Mouse (Mus musculus) 3T3-L1 (cell line): ENCODE measurements around the gene Ipo13.

Experiments
- DNase-seq: peaks from one replicate; pipeline ENCODE4 v3.0.0-alpha.2; 2015; ENCODE audit warnings: low read depth, low spot score

Gene Ipo13

DNA sequence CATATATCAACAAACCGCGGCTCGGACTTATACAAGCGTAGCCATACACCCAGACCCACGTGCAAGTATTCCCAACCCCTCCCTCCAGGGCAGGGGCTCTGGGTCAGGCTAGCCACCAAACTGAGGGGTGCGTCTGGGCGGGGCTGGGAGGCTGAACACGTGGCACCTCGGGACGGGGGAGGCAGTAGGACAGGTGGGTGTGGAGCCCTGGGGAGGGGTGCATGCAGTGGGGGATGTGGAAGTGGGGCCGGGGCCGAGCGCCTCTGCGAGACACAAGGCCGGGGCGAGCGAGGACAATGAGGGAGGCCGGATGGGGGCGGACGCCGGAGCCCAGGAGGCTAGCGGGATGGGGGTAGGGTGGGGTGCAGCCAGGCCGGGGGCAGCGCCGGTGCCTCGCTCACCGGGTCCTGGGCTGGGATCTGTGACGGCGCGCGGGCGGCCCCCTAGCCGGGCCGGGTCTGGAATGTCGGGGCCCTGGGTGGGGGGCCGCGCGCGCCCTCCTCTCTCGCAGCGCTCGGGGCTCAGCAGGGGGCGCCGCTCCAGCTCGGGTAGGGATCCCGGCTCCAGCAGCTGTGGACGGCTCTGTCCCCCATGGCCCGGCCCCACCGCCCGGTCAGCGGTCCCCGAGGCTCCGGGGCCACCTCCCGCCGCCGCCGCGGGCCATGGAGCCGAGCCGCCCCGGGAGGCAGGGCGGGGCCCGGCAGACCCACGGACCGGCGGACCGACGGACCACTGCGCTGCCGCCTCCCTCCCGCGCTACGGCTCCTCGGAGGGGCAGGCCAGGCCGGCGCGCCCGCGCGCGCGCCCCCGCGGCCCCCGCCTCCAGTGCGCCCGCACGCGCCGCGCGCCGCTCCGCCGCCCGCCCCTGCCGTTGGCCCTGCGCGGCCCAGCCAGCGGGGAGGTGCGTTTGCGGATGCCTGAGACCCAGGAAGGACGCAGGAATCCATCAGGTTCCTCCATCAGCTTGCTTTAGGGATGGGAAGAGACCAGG lies 31.8 kb downstream of the Ipo13 start, which contains the start of gene B4galt2:
B4galt2 (minus strand) TSS at position 787 of the 991 bp plus-strand sequence.
- peak; percentile 33 for DNase-seq

DNA sequence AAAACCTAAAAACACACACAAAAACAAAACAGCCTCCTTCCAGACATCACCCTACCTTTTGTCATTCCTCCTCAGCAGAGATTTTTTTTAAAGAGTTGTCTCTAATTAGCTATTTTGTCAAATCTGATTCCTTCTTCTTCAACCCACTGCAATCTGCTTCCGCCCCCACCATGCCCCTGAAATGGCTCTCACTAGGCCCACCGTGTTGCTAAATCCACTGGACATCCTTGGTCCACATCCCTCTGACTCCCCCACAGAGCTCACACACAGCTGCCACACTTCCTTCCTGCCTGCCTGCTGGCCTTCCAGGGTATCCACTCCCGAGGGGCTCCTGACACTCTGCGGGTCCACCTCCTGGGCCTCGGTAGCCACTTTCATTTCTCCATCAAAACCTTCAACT lies 36.1 kb downstream of the Ipo13 start:
- no peak for DNase-seq

DNA sequence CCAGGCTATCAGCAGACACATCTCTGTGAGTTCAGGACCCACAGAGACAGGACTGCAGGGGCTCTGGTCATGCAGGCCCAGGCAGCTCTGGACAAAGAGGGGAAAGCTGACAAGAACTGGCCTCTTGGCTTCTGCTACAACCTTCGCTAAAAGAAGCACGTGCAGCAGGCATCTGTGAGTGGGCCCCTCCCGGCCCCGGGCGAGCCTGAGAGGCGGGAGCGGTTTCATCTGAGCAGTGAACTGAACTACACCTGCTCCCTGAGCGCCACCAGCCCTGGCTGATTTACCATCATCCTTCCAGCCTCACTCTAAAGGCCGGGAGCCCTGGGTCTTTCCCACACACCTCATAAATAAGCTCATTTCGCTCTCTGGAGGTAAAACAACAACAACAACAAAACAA lies 36.5 kb downstream of the Ipo13 start:
- DNase-seq, result no peak

DNA sequence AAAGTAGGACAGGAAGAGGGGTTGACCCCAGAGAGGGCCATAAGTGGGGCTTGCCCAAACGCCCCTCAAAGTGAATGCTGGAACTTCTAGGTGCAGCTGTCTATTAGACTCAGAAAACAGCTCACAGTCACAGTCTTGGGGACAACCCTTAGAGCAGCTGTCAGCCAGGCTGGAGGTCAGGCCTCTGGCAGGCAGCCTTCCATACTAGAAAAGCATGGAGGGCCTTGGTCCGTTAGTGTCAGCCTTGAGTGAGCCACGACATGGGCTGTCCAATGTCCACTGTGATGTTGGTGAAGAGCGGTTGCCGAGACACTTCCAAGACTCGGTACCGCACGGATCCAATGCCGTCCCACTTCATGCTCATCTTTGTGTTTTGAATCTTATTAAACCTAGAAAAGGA lies 41.2 kb downstream of the Ipo13 start:
- DNase-seq, result no peak

DNA sequence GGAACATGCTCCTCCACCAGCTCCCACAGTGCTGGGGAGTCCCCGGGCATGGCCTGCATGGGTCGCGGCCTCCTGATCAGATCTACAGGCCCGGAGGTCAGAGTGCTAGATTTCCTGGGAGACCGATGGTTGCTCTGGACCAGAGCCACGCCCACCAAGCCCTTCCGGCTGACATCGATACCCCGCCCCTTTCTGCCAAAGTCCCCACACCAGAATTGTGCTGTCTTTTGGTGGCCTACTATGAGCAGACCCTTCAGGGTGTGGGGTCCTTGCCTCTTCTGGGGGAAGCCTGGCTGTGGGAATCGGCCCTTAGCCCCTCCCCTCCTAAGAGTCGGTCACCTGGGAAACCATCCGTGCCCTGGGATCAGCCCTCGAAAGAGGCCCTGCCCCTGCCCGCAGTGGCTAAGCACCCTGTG lies 42.3 kb downstream of the Ipo13 start, which contains the start of gene Ccdc24:
Ccdc24 (minus strand) TSS at position 87 of the 416 bp plus-strand sequence.
- no peak for DNase-seq

DNA sequence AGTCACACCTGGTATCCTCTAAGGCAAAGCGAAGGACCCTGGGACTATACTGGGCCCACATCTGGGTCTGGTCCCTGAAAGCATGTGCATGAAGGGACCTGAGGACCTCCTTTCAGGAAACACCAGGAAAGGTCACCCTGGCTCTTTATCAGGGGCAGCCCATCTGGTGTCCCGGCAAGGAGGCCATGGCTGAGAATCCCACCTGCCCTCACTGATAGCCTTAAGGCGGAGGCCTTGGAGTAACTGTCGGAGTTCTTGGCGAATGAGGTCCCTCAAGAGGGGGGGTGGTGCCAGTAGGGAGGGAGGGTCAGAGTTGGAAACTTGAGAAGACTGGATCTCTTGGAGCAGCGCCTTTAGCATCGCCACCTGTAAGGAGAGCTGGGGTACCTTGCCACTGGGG lies 43.0 kb downstream of the Ipo13 start:
- DNase-seq, result no peak

DNA sequence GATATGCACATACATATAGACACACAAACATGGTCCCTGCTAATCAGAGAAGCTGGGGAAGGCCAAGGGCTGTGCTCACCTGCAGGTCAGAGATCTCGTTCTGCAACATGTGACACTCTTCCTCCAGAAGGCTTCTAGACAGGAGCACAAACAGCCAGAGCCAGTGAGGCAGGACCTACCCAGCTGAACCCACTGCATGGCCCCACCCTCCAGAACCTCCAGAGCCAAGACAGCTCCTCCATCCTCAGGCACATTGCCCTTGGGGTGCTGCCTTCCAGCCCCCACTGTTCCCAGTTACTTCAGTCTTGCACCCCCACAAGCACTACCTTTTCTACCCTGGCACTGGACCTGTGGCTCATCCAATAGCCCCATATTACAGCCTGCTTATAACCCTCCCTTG lies 44.4 kb downstream of the Ipo13 start:
- no peak for DNase-seq

DNA sequence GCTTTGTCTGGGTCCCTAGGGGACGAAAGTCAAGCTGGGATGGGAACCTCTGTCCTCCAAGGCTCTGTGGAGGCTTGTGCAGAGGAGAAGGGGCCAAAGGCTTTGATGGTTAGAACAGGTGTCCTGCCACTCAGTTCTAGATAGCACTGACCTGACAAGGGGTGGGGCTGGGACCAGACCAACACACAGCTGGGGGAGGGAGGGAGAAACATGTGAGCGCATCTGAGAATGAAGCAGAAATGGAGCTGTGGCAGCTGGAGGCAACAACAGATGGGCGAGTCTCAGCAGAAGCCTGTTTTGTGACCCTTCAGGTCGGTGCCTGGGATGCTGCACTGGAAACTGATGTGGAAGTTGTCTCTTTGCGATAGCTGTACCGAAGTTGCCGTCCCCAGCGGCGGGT lies 45.5 kb downstream of the Ipo13 start:
- DNase-seq, result no peak

DNA sequence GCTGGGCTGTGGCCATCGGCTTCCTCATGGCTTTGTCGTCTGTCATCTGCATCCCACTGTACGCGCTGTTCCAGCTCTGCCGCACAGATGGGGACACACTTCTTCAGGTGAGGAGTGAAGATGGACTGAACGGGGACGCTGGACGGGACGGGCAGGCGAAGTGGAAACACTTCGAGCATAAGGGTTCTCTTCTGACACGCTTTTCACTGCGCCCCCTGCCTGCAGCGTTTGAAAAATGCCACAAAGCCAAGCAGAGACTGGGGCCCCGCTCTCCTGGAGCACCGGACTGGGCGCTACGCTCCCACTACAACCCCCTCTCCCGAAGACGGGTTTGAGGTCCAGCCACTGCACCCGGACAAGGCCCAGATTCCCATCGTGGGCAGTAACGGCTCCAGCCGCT lies 47.0 kb downstream of the Ipo13 start:
- peak; percentile 13 for DNase-seq

DNA sequence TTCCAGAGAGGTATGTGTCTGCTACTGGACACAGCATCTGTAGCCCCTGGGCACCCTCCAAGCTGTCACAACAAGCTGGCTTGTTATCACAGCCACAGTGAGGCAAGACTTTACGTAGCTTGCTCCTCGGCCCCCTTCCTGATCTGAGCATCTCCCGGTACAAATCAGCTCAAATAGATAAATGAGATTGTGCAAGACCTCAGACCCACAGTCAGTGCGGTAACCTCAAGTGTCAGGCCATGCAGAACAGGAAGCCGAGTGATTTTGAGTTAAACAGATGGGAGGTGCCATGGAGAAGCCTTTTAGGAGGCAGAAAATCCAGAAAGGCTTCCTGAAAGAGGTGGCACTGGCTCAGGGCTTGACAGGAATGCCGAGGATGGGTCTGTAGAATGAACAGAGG lies 47.8 kb downstream of the Ipo13 start:
- no peak for DNase-seq

DNA sequence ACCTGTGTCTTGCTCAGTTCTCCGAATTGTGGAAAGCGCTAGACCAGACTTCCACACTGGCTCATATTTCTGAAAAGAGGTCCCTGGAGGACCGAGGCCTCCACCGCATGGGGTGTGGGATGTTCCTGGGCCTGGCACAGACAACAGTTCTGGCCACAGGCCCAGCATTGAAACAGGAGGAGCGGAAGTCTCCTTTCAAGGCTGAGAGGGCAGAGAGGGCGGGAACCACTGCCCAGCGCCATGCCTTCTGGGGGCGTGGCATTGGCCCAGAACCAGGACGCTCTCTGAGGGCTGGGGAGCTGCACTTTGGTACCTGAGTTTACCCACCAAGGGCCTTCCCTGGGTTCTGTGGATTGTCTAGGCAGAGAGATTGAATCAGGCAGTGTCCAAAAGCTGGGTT lies 48.7 kb downstream of the Ipo13 start:
- DNase-seq, result peak; percentile 91

DNA sequence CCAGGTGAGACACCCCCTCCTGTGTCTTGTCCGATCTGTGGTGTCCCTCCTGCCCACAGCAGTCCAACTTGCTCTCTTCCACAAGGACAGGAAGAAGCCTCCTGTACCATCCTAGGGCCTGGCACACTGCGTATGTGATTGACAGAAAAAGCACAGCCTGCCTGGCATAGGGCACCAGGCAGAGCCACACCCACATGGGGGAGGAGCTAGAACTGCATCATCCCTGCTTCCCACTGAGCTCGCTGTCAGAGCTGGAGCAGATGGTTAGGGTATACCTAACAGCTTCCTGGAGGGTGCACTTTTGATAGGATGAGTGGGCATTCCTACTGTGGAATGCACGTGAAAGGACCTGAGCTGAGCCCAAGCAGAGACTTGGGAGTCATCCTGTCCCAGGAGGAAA lies 52.0 kb downstream of the Ipo13 start:
- DNase-seq, result peak; percentile 38

DNA sequence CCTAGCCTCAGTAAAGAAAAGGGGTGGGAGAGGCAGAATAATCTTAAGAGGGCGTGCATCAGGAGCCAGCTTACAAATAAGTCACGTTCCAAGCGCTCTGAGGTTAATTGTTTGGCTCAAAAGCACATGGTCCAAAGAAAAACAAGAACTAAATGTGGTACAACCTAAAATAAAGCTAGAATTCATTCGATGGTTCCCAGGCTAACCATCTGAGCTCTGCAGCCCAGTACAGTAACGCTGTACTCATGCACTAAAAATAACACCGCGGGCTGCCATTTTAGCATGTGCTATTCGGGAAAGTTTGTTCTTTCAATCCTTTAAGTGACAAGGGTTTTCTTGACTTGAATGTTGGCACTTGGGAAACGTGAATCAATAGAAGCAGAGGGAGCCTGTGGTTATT lies 54.2 kb downstream of the Ipo13 start:
- no peak for DNase-seq

DNA sequence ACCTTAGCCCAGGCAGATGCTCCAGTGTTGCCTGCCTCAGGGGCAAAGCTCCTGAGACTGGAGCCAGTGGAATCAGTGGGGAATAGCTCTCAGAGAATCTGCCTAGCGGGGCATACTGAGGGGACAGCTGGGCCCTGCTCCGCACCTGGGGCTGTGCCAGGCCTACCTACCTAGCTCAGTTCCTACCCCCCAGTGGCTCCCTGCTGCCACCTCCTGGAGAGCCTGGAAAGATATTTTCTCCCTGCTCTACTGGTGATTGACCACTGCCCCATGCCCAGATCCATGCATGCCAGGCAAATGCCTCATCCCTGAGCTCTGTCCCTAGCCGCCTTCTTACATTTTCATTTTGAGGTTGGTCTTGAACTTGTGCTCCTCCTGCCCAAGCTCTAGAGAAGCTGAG lies 56.0 kb downstream of the Ipo13 start:
- DNase-seq, result peak; percentile 53

DNA sequence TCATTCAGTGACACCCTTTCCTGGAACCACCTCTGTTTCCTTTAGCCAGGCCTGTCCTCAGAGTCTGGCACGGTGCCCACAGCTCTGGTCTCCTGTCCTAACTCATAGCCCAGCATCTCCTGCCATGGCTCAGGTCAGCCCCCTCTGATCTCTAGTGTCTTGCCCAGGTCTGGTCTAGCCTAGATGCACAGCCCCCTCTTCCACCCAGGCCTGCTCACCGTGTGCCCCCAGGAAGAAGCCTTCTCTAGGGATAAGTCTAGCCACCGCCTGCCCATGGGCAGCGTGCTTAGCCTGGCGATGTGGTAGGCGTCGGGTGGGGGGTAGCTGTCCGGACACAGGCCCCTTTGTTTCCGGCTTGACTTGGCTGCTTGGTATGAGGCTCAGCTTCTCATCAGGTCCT lies 59.7 kb downstream of the Ipo13 start:
- DNase-seq, result no peak

DNA sequence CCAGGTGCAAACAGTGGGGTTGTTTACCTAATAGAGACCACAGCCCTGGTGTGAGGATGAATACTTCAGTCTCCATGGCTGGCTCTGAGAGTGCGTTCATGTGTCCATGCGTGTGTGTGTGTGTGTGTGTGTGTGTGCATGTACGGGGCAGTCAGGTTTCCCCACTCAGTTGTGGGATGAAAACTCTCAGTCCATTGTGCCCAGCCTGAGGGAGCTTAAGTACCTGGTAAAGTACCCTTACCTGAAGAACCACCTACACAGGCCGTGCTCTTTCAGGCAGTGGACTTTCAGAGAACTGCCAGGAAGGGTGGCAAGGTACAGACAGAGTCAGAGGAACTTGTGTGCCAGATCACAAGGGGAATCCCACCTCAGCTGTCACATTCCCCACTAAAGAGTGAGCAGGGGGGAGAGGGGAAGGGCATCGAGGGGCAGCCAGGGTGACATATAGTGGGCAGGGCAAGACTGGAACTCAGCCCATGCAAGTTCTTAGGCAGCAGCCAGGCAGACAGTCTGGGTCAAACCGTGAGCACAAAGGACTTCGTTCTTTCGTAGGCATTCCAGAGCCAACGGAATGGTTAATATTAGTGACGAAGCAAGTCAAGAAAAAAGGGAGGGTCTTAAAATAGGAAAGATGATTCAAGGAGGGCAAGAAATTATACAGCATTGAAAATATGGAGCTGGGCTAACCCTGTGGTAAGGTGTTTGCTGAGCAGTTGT lies 62.5 kb downstream of the Ipo13 start:
- no peak for DNase-seq

DNA sequence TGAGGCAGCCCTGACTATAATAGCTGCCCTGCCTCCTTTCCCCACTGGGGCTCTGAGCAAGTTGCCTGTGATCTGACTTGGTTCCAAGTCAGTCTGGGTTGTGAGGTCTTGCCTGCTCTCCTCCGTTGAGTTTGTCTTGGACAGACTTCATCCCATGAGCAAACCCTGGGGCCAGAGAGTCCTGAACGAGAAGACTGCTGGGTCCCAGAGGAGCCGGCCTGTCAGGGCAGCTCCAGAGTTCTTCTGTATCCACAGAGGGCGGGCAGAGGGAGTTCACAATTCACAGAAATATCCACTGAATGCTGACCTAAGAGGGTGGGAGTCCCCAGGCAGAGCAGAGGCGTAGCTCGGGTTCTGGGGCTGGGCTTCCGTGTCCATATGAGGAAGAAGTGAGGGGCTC lies 63.9 kb downstream of the Ipo13 start:
- no peak for DNase-seq

DNA sequence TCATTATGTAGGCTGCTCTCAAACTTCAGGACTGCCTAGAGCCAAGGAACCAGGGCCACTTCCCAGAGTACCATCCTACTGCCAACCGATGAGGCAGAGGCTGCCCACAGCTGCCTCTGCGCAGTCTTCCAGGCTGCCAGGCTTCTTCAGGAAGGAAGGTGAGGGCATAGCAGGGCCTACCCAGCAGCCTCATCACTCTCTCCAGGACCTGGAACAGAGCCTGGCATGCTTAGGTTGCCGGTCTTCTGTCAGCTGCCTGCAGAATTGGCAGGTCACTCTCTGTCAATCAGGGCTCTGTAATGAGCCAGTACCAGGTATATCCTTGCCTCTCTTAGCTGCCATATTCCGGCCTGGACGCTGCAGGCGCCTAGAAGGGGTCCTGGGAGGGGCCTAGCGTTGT lies 64.6 kb downstream of the Ipo13 start:
- no peak for DNase-seq

DNA sequence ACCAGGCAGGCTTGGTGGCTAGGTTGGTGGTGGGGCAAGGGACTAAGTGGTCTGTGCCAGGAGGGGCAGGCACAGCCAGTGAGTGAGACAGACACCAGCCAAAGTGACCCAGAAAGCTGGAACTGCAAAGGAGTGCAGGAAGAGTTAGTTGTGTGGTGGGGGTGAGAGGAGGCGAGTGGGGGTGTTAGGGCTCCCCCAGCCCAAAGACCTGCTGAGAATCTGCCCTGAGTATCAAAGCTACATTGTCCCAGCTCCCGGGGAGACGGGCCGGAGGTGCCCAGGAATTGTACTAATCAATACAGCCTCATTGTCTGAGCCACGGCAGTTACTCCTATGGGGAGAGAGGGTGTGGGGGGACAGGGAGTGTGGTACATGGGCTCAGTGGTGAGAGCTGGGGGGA lies 65.3 kb downstream of the Ipo13 start:
- no peak for DNase-seq

DNA sequence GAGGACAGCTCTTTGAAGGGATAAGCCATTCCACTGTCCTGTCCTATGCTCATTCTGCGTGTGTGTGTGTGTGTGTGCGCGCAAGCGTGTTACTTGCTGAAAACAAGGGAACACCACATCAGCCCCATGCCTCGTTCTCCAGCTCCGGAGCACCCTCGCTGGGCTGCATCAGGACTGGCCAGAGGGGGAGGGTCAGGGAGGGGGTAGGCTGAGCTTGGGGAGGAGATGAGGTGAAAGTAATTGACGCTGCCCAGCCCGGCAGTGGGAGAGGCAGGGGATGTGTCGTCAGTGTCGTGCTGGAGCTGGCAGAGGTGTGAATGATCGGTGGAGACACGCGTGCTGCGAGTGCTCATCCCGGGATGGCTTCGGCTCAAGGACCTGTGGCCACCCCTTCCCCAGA lies 65.7 kb downstream of the Ipo13 start:
- DNase-seq, result no peak

DNA sequence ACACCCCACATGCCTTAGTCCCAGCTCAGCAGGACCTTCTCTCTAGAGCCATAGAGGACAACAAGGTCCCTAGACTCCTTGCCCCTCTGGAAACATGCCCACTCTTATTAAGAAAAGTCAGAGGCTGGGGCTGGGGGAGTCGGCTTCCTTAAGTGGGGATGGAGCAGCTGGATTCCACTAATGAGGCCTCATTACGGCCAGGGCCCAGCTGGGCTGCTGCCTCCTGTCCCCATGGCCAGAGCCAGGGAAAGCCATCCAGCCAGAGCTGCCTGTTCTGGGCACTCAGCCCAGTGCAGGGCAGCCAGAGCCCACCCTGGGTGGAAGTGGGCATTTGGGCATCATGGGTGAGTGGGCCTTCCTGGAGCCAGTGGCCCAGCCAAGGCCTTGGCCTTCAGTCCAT lies 67.8 kb downstream of the Ipo13 start:
- DNase-seq, result no peak

DNA sequence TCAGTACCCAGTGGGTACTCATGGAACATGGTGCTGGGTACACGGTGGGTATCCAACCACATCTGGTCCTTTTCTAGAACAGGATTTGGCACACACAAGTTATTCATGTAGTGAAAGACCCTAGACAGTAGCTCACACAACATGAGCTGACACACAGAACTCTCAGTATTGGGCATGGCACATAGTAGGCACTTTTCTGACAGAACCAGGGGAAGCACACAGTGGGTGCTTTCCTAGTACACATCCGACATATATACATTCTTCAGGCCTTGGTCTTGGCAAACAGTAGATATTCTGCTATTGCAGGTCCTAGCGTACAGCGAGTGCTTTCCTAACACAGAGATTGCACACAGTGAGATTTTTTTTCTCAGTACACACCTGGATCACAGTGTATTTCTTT lies 68.5 kb downstream of the Ipo13 start:
- no peak for DNase-seq

DNA sequence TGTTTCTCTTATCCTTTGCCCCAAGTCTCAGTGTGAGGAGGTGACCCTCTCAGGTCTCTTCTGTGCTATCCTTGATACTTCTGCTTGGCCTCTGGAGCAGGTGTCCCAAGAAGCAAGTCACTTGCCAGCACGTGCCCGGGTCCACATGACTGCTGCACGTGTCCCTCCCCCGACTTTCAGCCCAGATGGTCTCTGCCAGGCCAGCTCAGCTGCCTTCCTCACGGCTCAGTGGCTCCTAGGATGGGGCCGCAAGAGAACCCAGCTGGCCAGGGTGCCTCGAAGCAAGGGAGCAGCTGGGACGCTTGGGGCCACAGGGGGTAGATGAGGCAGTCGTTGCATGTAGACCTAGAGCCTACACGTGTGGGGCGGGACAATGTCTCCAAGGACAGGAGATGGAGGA lies 69.5 kb downstream of the Ipo13 start:
- no peak for DNase-seq
